Mouse (Mus musculus) kidney, embryonic 15.5 days (tissue): ENCODE data around the gene Gh. TPM values are rescaled to one million over a fixed set of nuclear protein-coding genes. Genes with fewer than 3 reads are reported as not detected.
A peak's percentile ranks its signal among the peaks of the same experiment; 100 is the strongest.

Experiments
- ATAC-seq: fragments of 200-750 bp; cut with Nextera tagmentation; replicated peaks from 2 replicates; pipeline ENCODE4 v1.8.0; 2017; ENCODE audit warnings: moderate TSS enrichment; ENCODE audit not compliant: low FRiP score
- H3K27ac ChIP-seq: fragments of 300-500 bp; sonication (generic); 2 replicates; pipeline ENCODE4 v1.5.1; 2015; ENCODE audit warnings: mild to moderate bottlenecking, inconsistent platforms
- H3K27me3 ChIP-seq: fragments of 300-500 bp; sonication (generic); 2 replicates; pipeline ENCODE4 v1.6.1; 2015; ENCODE audit warnings: inconsistent platforms
- H3K36me3 ChIP-seq: fragments of 300-500 bp; sonication (generic); 2 replicates; pipeline ENCODE4 v1.6.1; 2015; ENCODE audit warnings: inconsistent platforms
- H3K4me1 ChIP-seq: fragments of 300-500 bp; sonication (generic); 2 replicates; pipeline ENCODE4 v1.6.1; 2015; ENCODE audit warnings: inconsistent platforms
- H3K4me2 ChIP-seq: fragments of 300-500 bp; sonication (generic); 2 replicates; pipeline ENCODE4 v1.6.1; 2015; ENCODE audit warnings: moderate library complexity, mild to moderate bottlenecking, inconsistent platforms
- H3K4me3 ChIP-seq: fragments of 300-500 bp; sonication (generic); replicated peaks from 2 replicates; pipeline ENCODE4 v1.5.1; 2015; ENCODE audit warnings: mild to moderate bottlenecking, inconsistent platforms
- H3K9ac ChIP-seq: fragments of 300-500 bp; sonication (generic); 2 replicates; pipeline ENCODE4 v1.6.1; 2015; ENCODE audit warnings: mild to moderate bottlenecking, inconsistent platforms
- H3K9me3 ChIP-seq: fragments of 300-500 bp; sonication (generic); replicated peaks from 2 replicates; pipeline ENCODE4 v1.6.1; 2016; ENCODE audit warnings: inconsistent platforms
- WGBS: fragments of 180-500 bp; shearing (Covaris S2); methylation state at CpG from one replicate; pipeline ENCODE4 v1.1.7; 2015; ENCODE audit warnings: mixed read lengths; 5-methylcytosine and 5-hydroxymethylcytosine counted together
- polyA plus RNA-seq: library from polyadenylated mRNA; unstranded; fragments of >200 nt; fragmentation: Nextera tagmentation; extraction: Ambion mirVana; gene quantifications from 2 replicates; pipeline ENCODE4 v1.2.1, GENCODE M21; 2015

Gh gene
- polyA plus RNA-seq, 1 experiment from 2014 or later: not detected

GRCm38 (mm10) chr11:106274971-106275411 is 26.7 kb downstream of the Gh start:
- 42% methylated on average over 7 of the region's 7 CpGs for whole genome bisulfite sequencing
- H3K36me3 ChIP-seq: peaks cover 6% of the 10 kb centered on the region; the same call in 1 of the 2 replicates
- H3K9ac ChIP-seq: no peak overlapping the region
- H3K4me2 ChIP-seq: peak overlapping the region; percentile 23
- peaks cover 56% of the 10 kb centered on the region for H3K4me1 ChIP-seq
- H3K27ac ChIP-seq: peak overlapping the region; percentile 98
- H3K9me3 ChIP-seq: no peaks in the 10 kb centered on the region
- H3K4me3 ChIP-seq: no peak overlapping the region
- peaks cover 5% of the 10 kb centered on the region; the same call in 1 of the 2 replicates for H3K27me3 ChIP-seq
- peak; percentile 9; the same call in 1 of the 2 replicates for ATAC-seq

- 59% methylated on average over 1 of the region's 1 CpGs for WGBS
- peaks cover 59% of the 10 kb centered on the region for H3K4me1 ChIP-seq
Observed at GRCm38 (mm10) chr11:106274374-106274773, 27.3 kb downstream of the Gh start.

GRCm38 (mm10) chr11:106273811-106274210 is 27.9 kb downstream of the Gh start:
- Histone ChIP-seq H3K9me3 (no peaks in the 10 kb centered on the region), H3K4me2 (peak overlapping the region; percentile 80), H3K27me3 (peaks cover 5% of the 10 kb centered on the region; the same call in 1 of the 2 replicates), H3K4me1 (peaks cover 64% of the 10 kb centered on the region), H3K9ac (no peak overlapping the region), H3K4me3 (peak overlapping the region; percentile 97), H3K27ac (peak overlapping the region; percentile 98), H3K36me3 (peaks cover 6% of the 10 kb centered on the region; the same call in 1 of the 2 replicates)
- 89% methylated on average over 6 of the region's 6 CpGs for WGBS
- ATAC-seq: no peak

More at GRCm38 (mm10) chr11:106274374-106274773, 27.3 kb downstream of the Gh start:
- peak overlapping the region; percentile 98 for H3K27ac ChIP-seq
- no peaks in the 10 kb centered on the region for H3K9me3 ChIP-seq
- no peak for ATAC-seq
- no peak overlapping the region for H3K4me2 ChIP-seq
- no peak overlapping the region for H3K4me3 ChIP-seq
- peaks cover 6% of the 10 kb centered on the region; the same call in 1 of the 2 replicates for H3K36me3 ChIP-seq
- peaks cover 5% of the 10 kb centered on the region; the same call in 1 of the 2 replicates for H3K27me3 ChIP-seq
- no peak overlapping the region for H3K9ac ChIP-seq

GRCm38 (mm10) chr11:106273311-106273684 is 28.4 kb downstream of the Gh start:
- Histone ChIP-seq H3K27ac (peak overlapping the region; percentile 98), H3K4me2 (peak overlapping the region; percentile 80), H3K4me3 (peak overlapping the region; percentile 97), H3K4me1 (peaks cover 69% of the 10 kb centered on the region), H3K36me3 (peaks cover 6% of the 10 kb centered on the region; the same call in 1 of the 2 replicates), H3K9me3 (no peaks in the 10 kb centered on the region), H3K9ac (peak overlapping the region; percentile 53), H3K27me3 (peaks cover 5% of the 10 kb centered on the region; the same call in 1 of the 2 replicates)
- WGBS: 13% methylated on average over 16 of the region's 16 CpGs
- no peak for ATAC-seq

GRCm38 (mm10) chr11:106272644-106273310 is 28.9 kb downstream of the Gh start, which contains the start of gene Smarcd2:
Gene Smarcd2, minus strand, starts transcription at chr11:106272972.
- WGBS: under 1% methylated on average over 72 of the region's 72 CpGs
- Histone ChIP-seq H3K4me1 (peaks cover 75% of the 10 kb centered on the region), H3K27ac (peak within 1 kb of the TSS; percentile 98), H3K36me3 (peaks cover 8% of the 10 kb centered on the region; the same call in 1 of the 2 replicates), H3K4me2 (peak within 1 kb of the TSS; percentile 81), H3K9ac (peak within 1 kb of the TSS; percentile 99), H3K4me3 (peak within 1 kb of the TSS; percentile 97), H3K9me3 (no peaks in the 10 kb centered on the region), H3K27me3 (peaks cover under 1% of the 10 kb centered on the region; the same call in 1 of the 2 replicates)
- peak; percentile 94 for ATAC-seq

GRCm38 (mm10) chr11:106271794-106272643 is 29.6 kb downstream of the Gh start:
- WGBS: under 1% methylated on average over 41 of the region's 41 CpGs
- Histone ChIP-seq H3K4me2 (peak overlapping the region; percentile 81), H3K27me3 (no peaks in the 10 kb centered on the region), H3K9ac (peak overlapping the region; percentile 99), H3K27ac (peak overlapping the region; percentile 98), H3K9me3 (no peaks in the 10 kb centered on the region), H3K36me3 (peaks cover 15% of the 10 kb centered on the region), H3K4me3 (peak overlapping the region; percentile 97), H3K4me1 (peaks cover 81% of the 10 kb centered on the region)
- peak; percentile 50 for ATAC-seq

- WGBS: 18% methylated on average over 5 of the region's 5 CpGs
- H3K4me3 ChIP-seq: peak overlapping the region; percentile 97
- no peak for ATAC-seq
- peaks cover 75% of the 10 kb centered on the region for H3K4me1 ChIP-seq
- H3K27ac ChIP-seq: peak overlapping the region; percentile 98
- H3K27me3 ChIP-seq: no peaks in the 10 kb centered on the region
- H3K9me3 ChIP-seq: no peaks in the 10 kb centered on the region
- peak overlapping the region; percentile 81 for H3K4me2 ChIP-seq
- peak overlapping the region; percentile 99 for H3K9ac ChIP-seq
- peaks cover 23% of the 10 kb centered on the region for H3K36me3 ChIP-seq
Observed at GRCm38 (mm10) chr11:106271131-106271793, 30.4 kb downstream of the Gh start.

GRCm38 (mm10) chr11:106269060-106269431 is 32.6 kb downstream of the Gh start:
- 10% methylated on average over 3 of the region's 3 CpGs for WGBS
- Histone ChIP-seq H3K27me3 (no peaks in the 10 kb centered on the region), H3K4me3 (peak overlapping the region; percentile 18), H3K4me2 (peak overlapping the region; percentile 45), H3K9ac (no peak overlapping the region), H3K4me1 (peaks cover 53% of the 10 kb centered on the region), H3K36me3 (peaks cover 45% of the 10 kb centered on the region), H3K27ac (peak overlapping the region; percentile 83), H3K9me3 (no peaks in the 10 kb centered on the region)
- no peak for ATAC-seq

GRCm38 (mm10) chr11:106268326-106269059 is 33.2 kb downstream of the Gh start:
- H3K27me3 ChIP-seq: no peaks in the 10 kb centered on the region
- peak overlapping the region; percentile 45 for H3K4me2 ChIP-seq
- H3K36me3 ChIP-seq: peaks cover 50% of the 10 kb centered on the region
- ATAC-seq: no peak
- peak overlapping the region; percentile 35 for H3K9ac ChIP-seq
- peaks cover 47% of the 10 kb centered on the region for H3K4me1 ChIP-seq
- peak overlapping the region; percentile 83 for H3K27ac ChIP-seq
- peak overlapping the region; percentile 18; the same call in 1 of the 2 replicates for H3K4me3 ChIP-seq
- H3K9me3 ChIP-seq: no peaks in the 10 kb centered on the region
- 28% methylated on average over 8 of the region's 8 CpGs for WGBS

- ATAC-seq: no peak
- 57% methylated on average over 5 of the region's 5 CpGs for WGBS
- Histone ChIP-seq H3K27ac (peak overlapping the region; percentile 83), H3K9me3 (no peaks in the 10 kb centered on the region), H3K27me3 (no peaks in the 10 kb centered on the region), H3K4me1 (peaks cover 43% of the 10 kb centered on the region), H3K9ac (peak overlapping the region; percentile 35; the same call in 1 of the 2 replicates), H3K4me2 (peak overlapping the region; percentile 45), H3K36me3 (peaks cover 57% of the 10 kb centered on the region), H3K4me3 (peak overlapping the region; percentile 10; the same call in 1 of the 2 replicates)
Observed at GRCm38 (mm10) chr11:106267871-106268270, 33.8 kb downstream of the Gh start.
